Mouse (Mus musculus): Measurements from ENCODE around the gene Tango6. TPM values are rescaled to one million over a fixed set of nuclear protein-coding genes. Genes with fewer than 3 reads are reported as not detected.
A peak's percentile ranks its signal among the peaks of the same experiment; 100 is the strongest.

Tango6 gene
- polyA plus RNA-seq, 1 experiment from 2014 or later = 9.1 TPM

DNA sequence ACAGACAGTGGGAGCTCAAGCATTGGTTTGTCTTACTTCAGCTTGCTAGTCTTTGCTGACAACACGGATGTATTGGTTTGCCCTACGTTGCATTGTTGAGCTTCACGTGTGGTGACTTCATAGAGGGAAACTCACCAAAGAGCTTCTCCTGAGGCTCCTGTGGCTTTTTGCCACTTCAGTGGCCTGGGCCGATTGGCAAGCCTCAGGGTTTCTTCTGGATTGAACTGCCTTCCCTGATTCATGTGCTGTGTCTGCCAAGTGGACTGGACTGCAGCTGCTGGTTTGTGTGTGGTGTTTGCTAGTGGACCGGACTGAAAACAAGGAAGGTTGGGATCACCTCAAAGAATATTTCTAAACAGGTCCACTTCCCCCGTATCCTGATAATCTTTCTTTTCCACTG, 43.7 kb downstream of the Tango6 start:
- 85% methylated on average over 6 of the region's 6 CpGs for WGBS
- DNase-seq (ENCODE audit: low spot score) = no peak
- Histone ChIP-seq H3K27me3 (replicated peaks; ENCODE audit: control insufficient read depth, insufficient read depth, low read length) (no peaks in the 10 kb centered on the region), H3K4me1 (replicated peaks; ENCODE audit: control insufficient read depth, insufficient read depth, low read length) (no peaks in the 10 kb centered on the region; the same call in 1 of the 2 replicates), H3K27ac (ENCODE audit: low read depth) (no peak overlapping the region), H3K4me2 (ENCODE audit: low read length) (no peak overlapping the region), H3K9me3 (ENCODE audit: control insufficient read depth, low read length) (no peaks in the 10 kb centered on the region), H3K4me3 (ENCODE audit: low read depth, low read length) (no peak overlapping the region), H3K36me3 (ENCODE audit: control insufficient read depth, insufficient read depth, low read length) (0 out of 2 replicates have a peak, but pooled peaks cover 22% of the 10 kb centered on the region), H3K9ac (ENCODE audit: low read length) (no peak overlapping the region)
- ATAC-seq (replicated peaks; ENCODE audit: low FRiP score, low TSS enrichment, low read depth) = no peak

DNA sequence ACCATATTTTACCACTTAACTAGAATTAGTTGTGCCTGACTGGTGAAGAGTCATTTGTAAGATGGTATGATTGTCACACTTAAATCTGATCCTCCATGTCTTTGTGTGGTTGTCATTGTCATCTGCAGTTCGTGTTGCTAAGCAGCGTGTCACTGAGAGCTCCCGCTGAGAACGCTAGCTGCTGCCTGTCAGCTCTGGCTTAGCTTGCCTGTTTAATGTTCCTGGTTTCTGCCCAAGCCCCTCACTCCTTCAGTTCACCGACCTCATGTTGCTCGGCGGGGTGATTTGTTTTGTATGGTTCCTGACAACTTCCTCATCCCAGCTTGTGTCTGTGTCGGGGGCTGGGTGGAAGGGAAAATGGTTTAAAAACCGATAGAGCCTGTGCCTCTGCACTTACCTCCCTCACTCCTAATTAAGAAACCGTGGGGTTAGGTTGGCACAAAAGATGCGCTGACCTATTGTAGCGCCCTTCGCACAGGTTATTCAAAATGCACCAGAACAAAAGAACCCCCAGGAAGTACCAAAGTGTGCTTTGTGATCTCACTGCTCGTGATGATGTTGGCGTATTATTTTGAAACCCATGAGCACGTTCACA, 44.5 kb downstream of the Tango6 start:
- Histone ChIP-seq H3K36me3 (ENCODE audit: control insufficient read depth, insufficient read depth, low read length) (0 out of 2 replicates have a peak, but pooled peaks cover 22% of the 10 kb centered on the region), H3K27me3 (replicated peaks; ENCODE audit: control insufficient read depth, insufficient read depth, low read length) (no peaks in the 10 kb centered on the region), H3K4me3 (ENCODE audit: low read depth, low read length) (no peak overlapping the region), H3K9me3 (ENCODE audit: control insufficient read depth, low read length) (no peaks in the 10 kb centered on the region), H3K9ac (ENCODE audit: low read length) (no peak overlapping the region), H3K27ac (ENCODE audit: low read depth) (peak overlapping the region; percentile 38; the same call in 1 of the 2 replicates), H3K4me2 (ENCODE audit: low read length) (no peak overlapping the region), H3K4me1 (replicated peaks; ENCODE audit: control insufficient read depth, insufficient read depth, low read length) (no peaks in the 10 kb centered on the region; the same call in 1 of the 2 replicates)
- no peak for ATAC-seq (replicated peaks; ENCODE audit: low FRiP score, low TSS enrichment, low read depth)
- 40% methylated on average over 16 of the region's 16 CpGs for WGBS
- DNase-seq (ENCODE audit: low spot score) = no peak

DNA sequence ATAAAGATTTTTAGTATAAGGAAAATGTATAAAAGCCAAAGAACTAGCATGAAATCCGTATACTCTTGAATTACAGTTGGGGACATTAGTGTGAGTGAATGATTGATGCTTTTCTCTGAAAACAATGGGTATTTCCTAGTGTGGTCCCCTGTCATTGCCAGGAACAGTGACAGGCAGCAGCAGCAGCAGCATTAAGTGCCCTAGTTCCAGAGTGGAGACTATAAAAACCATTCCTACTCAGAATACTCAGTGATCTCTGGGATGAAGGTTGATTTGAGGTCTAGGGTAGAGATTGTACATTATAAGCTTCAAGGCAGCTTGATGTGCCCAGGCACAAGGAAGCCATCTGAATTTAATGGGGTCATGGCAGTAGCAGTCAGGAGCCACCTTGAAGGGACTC, 45.0 kb downstream of the Tango6 start:
- Histone ChIP-seq H3K36me3 (ENCODE audit: control insufficient read depth, insufficient read depth, low read length) (0 out of 2 replicates have a peak, but pooled peaks cover 22% of the 10 kb centered on the region), H3K9me3 (ENCODE audit: control insufficient read depth, low read length) (no peaks in the 10 kb centered on the region), H3K9ac (ENCODE audit: low read length) (no peak overlapping the region), H3K4me2 (ENCODE audit: low read length) (no peak overlapping the region), H3K27ac (ENCODE audit: low read depth) (no peak overlapping the region), H3K27me3 (replicated peaks; ENCODE audit: control insufficient read depth, insufficient read depth, low read length) (no peaks in the 10 kb centered on the region), H3K4me3 (ENCODE audit: low read depth, low read length) (no peak overlapping the region), H3K4me1 (replicated peaks; ENCODE audit: control insufficient read depth, insufficient read depth, low read length) (no peaks in the 10 kb centered on the region; the same call in 1 of the 2 replicates)
- no peak for ATAC-seq (replicated peaks; ENCODE audit: low FRiP score, low TSS enrichment, low read depth)
- 67% methylated on average over 1 of the region's 1 CpGs for WGBS
- no peak for DNase-seq (ENCODE audit: low spot score)

DNA sequence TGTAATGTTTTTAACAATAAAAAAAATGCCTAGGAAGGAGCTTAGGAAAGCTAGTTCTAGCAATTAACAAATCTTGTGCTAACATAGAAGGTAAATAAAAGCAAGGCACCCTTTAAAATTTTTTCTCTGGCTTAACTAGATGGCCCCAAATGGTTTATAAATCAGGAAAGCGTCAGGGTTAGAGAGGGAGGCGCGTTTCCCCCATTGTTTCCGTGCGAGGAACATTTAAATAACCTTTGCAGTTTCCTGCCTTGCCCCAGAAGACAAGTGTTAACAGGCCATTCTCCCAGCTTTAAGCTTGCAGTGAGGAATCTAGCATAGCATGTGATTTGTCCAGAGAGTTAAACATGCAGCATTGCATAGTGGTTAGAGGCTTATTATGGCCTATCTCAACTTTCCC, 50.1 kb downstream of the Tango6 start:
- 31% methylated on average over 5 of the region's 5 CpGs for WGBS
- Histone ChIP-seq H3K27me3 (replicated peaks; ENCODE audit: control insufficient read depth, insufficient read depth, low read length) (no peaks in the 10 kb centered on the region), H3K4me3 (ENCODE audit: low read depth, low read length) (no peak overlapping the region), H3K36me3 (ENCODE audit: control insufficient read depth, insufficient read depth, low read length) (peaks cover 19% of the 10 kb centered on the region), H3K9ac (ENCODE audit: low read length) (no peak overlapping the region), H3K4me1 (replicated peaks; ENCODE audit: control insufficient read depth, insufficient read depth, low read length) (no peaks in the 10 kb centered on the region), H3K4me2 (ENCODE audit: low read length) (no peak overlapping the region), H3K9me3 (ENCODE audit: control insufficient read depth, low read length) (no peaks in the 10 kb centered on the region), H3K27ac (ENCODE audit: low read depth) (no peak overlapping the region)
- ATAC-seq (replicated peaks; ENCODE audit: low FRiP score, low TSS enrichment, low read depth) (no peak), DNase-seq (ENCODE audit: low spot score) (no peak)

DNA sequence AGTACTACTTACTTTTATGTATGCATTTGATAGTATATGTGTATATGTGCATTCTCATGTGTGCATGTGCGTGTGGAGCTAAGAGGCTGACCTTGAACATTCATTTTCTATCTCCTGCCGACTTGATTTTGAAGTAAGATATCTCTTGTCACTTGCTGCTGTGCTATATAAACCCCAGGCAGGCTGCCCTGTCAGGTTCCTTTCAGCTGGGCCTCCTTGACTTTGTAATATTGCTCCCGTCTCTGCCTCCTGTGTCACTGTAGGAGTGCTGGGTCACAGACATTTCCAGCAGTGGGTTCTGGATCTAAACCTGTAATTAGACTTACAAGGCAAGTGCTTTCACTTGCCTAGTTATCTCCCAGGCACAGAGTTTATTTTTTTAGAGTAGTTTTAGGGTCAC, 50.8 kb downstream of the Tango6 start:
- Histone ChIP-seq H3K9me3 (ENCODE audit: control insufficient read depth, low read length) (no peaks in the 10 kb centered on the region), H3K27ac (ENCODE audit: low read depth) (no peak overlapping the region), H3K4me1 (replicated peaks; ENCODE audit: control insufficient read depth, insufficient read depth, low read length) (no peaks in the 10 kb centered on the region), H3K36me3 (ENCODE audit: control insufficient read depth, insufficient read depth, low read length) (peaks cover 19% of the 10 kb centered on the region), H3K4me3 (ENCODE audit: low read depth, low read length) (no peak overlapping the region), H3K9ac (ENCODE audit: low read length) (no peak overlapping the region), H3K27me3 (replicated peaks; ENCODE audit: control insufficient read depth, insufficient read depth, low read length) (no peaks in the 10 kb centered on the region), H3K4me2 (ENCODE audit: low read length) (no peak overlapping the region)
- WGBS = 64% methylated on average over 3 of the region's 3 CpGs
- no peak for ATAC-seq (replicated peaks; ENCODE audit: low FRiP score, low TSS enrichment, low read depth)
- no peak for DNase-seq (ENCODE audit: low spot score)

DNA sequence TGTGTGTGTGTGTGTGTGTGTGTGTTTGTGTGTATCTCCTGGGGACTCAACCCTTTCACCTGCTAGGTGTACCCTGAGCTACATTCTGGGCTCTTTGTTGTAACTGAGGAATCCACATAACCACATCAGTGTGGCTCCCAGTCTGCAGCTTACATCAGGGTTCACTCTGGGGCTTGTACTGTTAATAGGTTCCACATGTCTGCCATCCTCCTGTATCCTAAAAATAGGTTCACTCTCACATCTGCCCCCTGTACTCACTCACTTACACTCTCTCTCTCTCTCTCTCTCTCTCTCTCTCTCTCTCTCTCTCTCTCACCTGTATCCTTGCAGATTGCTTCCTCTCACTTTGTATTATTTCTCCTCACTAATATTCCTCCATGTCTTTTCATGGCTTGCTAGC, 51.4 kb downstream of the Tango6 start:
- H3K4me3 ChIP-seq (ENCODE audit: low read depth, low read length) = no peak overlapping the region
- ATAC-seq (replicated peaks; ENCODE audit: low FRiP score, low TSS enrichment, low read depth) (no peak), DNase-seq (ENCODE audit: low spot score) (no peak)
- no peaks in the 10 kb centered on the region for H3K9me3 ChIP-seq (ENCODE audit: control insufficient read depth, low read length)
- H3K27me3 ChIP-seq (replicated peaks; ENCODE audit: control insufficient read depth, insufficient read depth, low read length) = no peaks in the 10 kb centered on the region
- H3K36me3 ChIP-seq (ENCODE audit: control insufficient read depth, insufficient read depth, low read length) = peaks cover 19% of the 10 kb centered on the region
- no peaks in the 10 kb centered on the region for H3K4me1 ChIP-seq (replicated peaks; ENCODE audit: control insufficient read depth, insufficient read depth, low read length)
- H3K4me2 ChIP-seq (ENCODE audit: low read length) = no peak overlapping the region
- no peak overlapping the region for H3K9ac ChIP-seq (ENCODE audit: low read length)
- no peak overlapping the region for H3K27ac ChIP-seq (ENCODE audit: low read depth)

DNA sequence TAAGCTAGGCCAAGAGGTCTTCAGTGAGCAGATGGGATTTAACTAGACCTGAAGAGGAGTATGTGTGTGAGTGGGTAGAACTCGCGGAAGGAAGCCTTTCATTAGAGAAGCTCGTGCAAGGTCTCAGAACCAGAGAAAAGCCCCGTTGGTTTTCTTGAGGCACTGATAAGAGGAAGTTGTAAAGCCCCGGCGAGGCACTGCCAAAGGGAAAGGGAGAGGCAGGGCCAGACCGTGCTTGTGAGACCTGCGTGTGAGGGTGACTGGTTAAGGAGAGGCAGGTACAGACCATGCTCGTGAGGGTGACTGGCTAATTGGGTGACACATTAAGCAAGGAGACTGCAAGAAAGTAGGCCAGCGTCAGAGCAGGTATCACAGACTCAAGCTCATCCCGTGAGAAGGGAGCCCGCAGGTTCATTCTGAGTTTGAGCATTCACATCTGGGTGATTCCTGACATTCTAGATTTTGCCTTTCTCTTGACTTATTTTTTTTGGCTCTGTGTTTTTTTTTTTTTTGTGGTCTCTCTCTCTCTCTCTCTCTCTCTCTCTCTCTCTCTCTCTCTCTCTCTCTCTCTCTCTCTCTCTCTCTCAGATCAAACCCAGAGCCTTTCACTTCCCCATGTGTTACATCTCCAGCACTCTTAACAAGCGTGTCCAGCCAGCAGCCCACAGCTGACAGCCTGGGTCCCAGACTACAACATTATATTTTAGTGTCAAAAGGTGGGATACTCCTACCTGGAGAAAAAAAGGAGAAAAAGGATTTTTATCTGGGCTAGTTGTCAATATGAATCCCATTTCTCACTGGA, 54.2 kb downstream of the Tango6 start:
- H3K27me3 ChIP-seq (replicated peaks; ENCODE audit: control insufficient read depth, insufficient read depth, low read length) = no peaks in the 10 kb centered on the region
- WGBS = 69% methylated on average over 13 of the region's 13 CpGs
- no peak for DNase-seq (ENCODE audit: low spot score)
- H3K9ac ChIP-seq (ENCODE audit: low read length) = no peak overlapping the region
- peaks cover 23% of the 10 kb centered on the region for H3K36me3 ChIP-seq (ENCODE audit: control insufficient read depth, insufficient read depth, low read length)
- no peak overlapping the region for H3K27ac ChIP-seq (ENCODE audit: low read depth)
- no peak overlapping the region for H3K4me3 ChIP-seq (ENCODE audit: low read depth, low read length)
- H3K4me1 ChIP-seq (replicated peaks; ENCODE audit: control insufficient read depth, insufficient read depth, low read length) = no peaks in the 10 kb centered on the region
- H3K9me3 ChIP-seq (ENCODE audit: control insufficient read depth, low read length) = no peaks in the 10 kb centered on the region
- no peak overlapping the region for H3K4me2 ChIP-seq (ENCODE audit: low read length)
- no peak for ATAC-seq (replicated peaks; ENCODE audit: low FRiP score, low TSS enrichment, low read depth)

DNA sequence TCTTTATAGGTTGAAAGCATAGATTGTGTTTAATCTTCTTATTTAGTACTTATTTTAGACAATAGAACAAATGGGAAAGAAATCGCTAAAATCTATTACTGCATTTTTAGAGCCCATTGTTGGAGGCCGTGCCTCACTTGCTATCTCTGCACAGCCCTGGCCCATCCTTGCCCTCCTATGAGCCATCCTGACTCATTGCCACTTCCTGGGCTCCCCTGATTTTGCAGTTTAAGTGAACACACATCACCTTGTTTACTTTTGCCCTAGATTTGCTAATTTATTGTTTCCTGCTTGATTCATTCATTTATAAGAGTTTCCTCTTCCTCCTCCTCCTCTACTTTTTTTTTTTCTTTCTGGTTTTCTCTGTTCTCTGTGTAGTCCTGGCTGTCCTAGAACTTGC, 55.0 kb downstream of the Tango6 start:
- ATAC-seq (replicated peaks; ENCODE audit: low FRiP score, low TSS enrichment, low read depth) (no peak), DNase-seq (ENCODE audit: low spot score) (no peak)
- no peaks in the 10 kb centered on the region for H3K27me3 ChIP-seq (replicated peaks; ENCODE audit: control insufficient read depth, insufficient read depth, low read length)
- H3K4me3 ChIP-seq (ENCODE audit: low read depth, low read length) = no peak overlapping the region
- H3K36me3 ChIP-seq (ENCODE audit: control insufficient read depth, insufficient read depth, low read length) = peaks cover 29% of the 10 kb centered on the region
- no peak overlapping the region for H3K27ac ChIP-seq (ENCODE audit: low read depth)
- no peak overlapping the region for H3K4me2 ChIP-seq (ENCODE audit: low read length)
- no peaks in the 10 kb centered on the region for H3K4me1 ChIP-seq (replicated peaks; ENCODE audit: control insufficient read depth, insufficient read depth, low read length)
- no peak overlapping the region for H3K9ac ChIP-seq (ENCODE audit: low read length)
- WGBS = 94% methylated on average over 2 of the region's 2 CpGs
- H3K9me3 ChIP-seq (ENCODE audit: control insufficient read depth, low read length) = no peaks in the 10 kb centered on the region

DNA sequence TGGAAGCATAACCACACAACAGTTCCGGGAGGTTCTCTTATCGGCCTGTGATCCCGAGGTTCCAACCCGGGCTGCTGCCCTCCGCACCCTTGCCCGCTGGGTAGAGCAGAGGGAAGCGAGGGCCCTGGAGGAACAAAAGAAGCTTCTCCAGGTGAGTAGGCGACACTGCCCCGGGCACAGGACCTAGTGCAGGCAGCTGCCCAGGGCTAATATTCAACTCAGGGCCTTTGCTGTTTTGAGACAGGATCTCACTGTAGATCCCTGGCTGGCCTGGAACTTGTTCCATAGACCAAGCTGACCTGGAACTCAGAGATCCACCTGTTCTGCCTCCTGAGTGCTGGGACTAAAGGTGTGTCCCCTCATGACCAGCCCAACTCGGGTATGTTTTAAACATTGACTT, 59.5 kb downstream of the Tango6 start:
- DNase-seq (ENCODE audit: low spot score) (no peak), ATAC-seq (replicated peaks; ENCODE audit: low FRiP score, low TSS enrichment, low read depth) (no peak)
- peaks cover 25% of the 10 kb centered on the region for H3K36me3 ChIP-seq (ENCODE audit: control insufficient read depth, insufficient read depth, low read length)
- no peaks in the 10 kb centered on the region for H3K27me3 ChIP-seq (replicated peaks; ENCODE audit: control insufficient read depth, insufficient read depth, low read length)
- no peak overlapping the region for H3K27ac ChIP-seq (ENCODE audit: low read depth)
- no peaks in the 10 kb centered on the region for H3K4me1 ChIP-seq (replicated peaks; ENCODE audit: control insufficient read depth, insufficient read depth, low read length)
- no peaks in the 10 kb centered on the region for H3K9me3 ChIP-seq (ENCODE audit: control insufficient read depth, low read length)
- 96% methylated on average over 10 of the region's 10 CpGs for WGBS
- H3K4me3 ChIP-seq (ENCODE audit: low read depth, low read length) = no peak overlapping the region
- H3K4me2 ChIP-seq (ENCODE audit: low read length) = no peak overlapping the region
- H3K9ac ChIP-seq (ENCODE audit: low read length) = no peak overlapping the region

Measured in intestine, embryonic 14.5 days (tissue).